Mouse (Mus musculus): ENCODE measurements around the gene Acnat2. TPM values are rescaled to one million over a fixed set of nuclear protein-coding genes. Genes with fewer than 3 reads are reported as not detected.
"Not testable (repeated sequence)": the region's sequence is repeated elsewhere in the genome, so short reads cannot be mapped to it uniquely, and the experiment has no call there.

Acnat2 gene
- polyA plus RNA-seq (2014; fragmentation: Nextera tagmentation; extraction: Ambion mirVana), result 0.27 TPM in 1 of 2 replicates, not detected in the other

- not testable (repeated sequence) for H3K36me3 ChIP-seq (ENCODE audit: control insufficient read depth, insufficient read depth, low read length); ATAC-seq (ENCODE audit: low FRiP score, low TSS enrichment); H3K9ac ChIP-seq (ENCODE audit: low read depth, low read length); H3K4me2 ChIP-seq (replicated peaks; ENCODE audit: low read depth, low read length); H3K9me3 ChIP-seq (ENCODE audit: control insufficient read depth, low read length); H3K27me3 ChIP-seq (ENCODE audit: control insufficient read depth, insufficient read depth, low read length); H3K27ac ChIP-seq (ENCODE audit: low read depth, low read length); H3K4me3 ChIP-seq (ENCODE audit: low read length); H3K4me1 ChIP-seq (ENCODE audit: control insufficient read depth, insufficient read depth, low read length)
- 84% methylated on average over 5 of the region's 5 CpGs for WGBS
These were observed at the start of gene Acnat2 for GRCm38 (mm10) chr4:49407957-49408356. Acnat2 (minus strand) TSS chr4:49408151.

- 74% methylated on average over 2 of the region's 2 CpGs for WGBS
- no peak for ATAC-seq (ENCODE audit: low FRiP score, low TSS enrichment)
- no peaks in the 10 kb centered on the region for H3K27me3 ChIP-seq (ENCODE audit: control insufficient read depth, insufficient read depth, low read length)
- no peaks in the 10 kb centered on the region for H3K4me1 ChIP-seq (ENCODE audit: control insufficient read depth, insufficient read depth, low read length)
- H3K4me3 ChIP-seq (ENCODE audit: low read length), result no peak overlapping the region
- H3K36me3 ChIP-seq (ENCODE audit: control insufficient read depth, insufficient read depth, low read length), result no peaks in the 10 kb centered on the region
- no peak overlapping the region for H3K27ac ChIP-seq (ENCODE audit: low read depth, low read length)
- no peaks in the 10 kb centered on the region for H3K9me3 ChIP-seq (ENCODE audit: control insufficient read depth, low read length)
- no peak overlapping the region for H3K9ac ChIP-seq (ENCODE audit: low read depth, low read length)
- H3K4me2 ChIP-seq (replicated peaks; ENCODE audit: low read depth, low read length), result no peak overlapping the region
These were observed 48.2 kb upstream of the Acnat2 start for GRCm38 (mm10) chr4:49456171-49456570.

GRCm38 (mm10) chr4:49451848-49452551 is 44.0 kb upstream of the Acnat2 start:
- WGBS, result 88% methylated on average over 1 of the region's 1 CpGs
- Histone ChIP-seq H3K36me3 (ENCODE audit: control insufficient read depth, insufficient read depth, low read length) (no peaks in the 10 kb centered on the region), H3K27ac (ENCODE audit: low read depth, low read length) (no peak overlapping the region), H3K4me2 (replicated peaks; ENCODE audit: low read depth, low read length) (no peak overlapping the region), H3K9me3 (ENCODE audit: control insufficient read depth, low read length) (no peaks in the 10 kb centered on the region), H3K4me3 (ENCODE audit: low read length) (no peak overlapping the region), H3K4me1 (ENCODE audit: control insufficient read depth, insufficient read depth, low read length) (no peaks in the 10 kb centered on the region), H3K9ac (ENCODE audit: low read depth, low read length) (no peak overlapping the region), H3K27me3 (ENCODE audit: control insufficient read depth, insufficient read depth, low read length) (no peaks in the 10 kb centered on the region)
- no peak for ATAC-seq (ENCODE audit: low FRiP score, low TSS enrichment)

GRCm38 (mm10) chr4:49451133-49451847 is 43.3 kb upstream of the Acnat2 start:
- H3K27ac ChIP-seq (ENCODE audit: low read depth, low read length); H3K27me3 ChIP-seq (ENCODE audit: control insufficient read depth, insufficient read depth, low read length); H3K36me3 ChIP-seq (ENCODE audit: control insufficient read depth, insufficient read depth, low read length); H3K4me3 ChIP-seq (ENCODE audit: low read length); H3K9me3 ChIP-seq (ENCODE audit: control insufficient read depth, low read length); H3K4me2 ChIP-seq (replicated peaks; ENCODE audit: low read depth, low read length); H3K4me1 ChIP-seq (ENCODE audit: control insufficient read depth, insufficient read depth, low read length); H3K9ac ChIP-seq (ENCODE audit: low read depth, low read length); ATAC-seq (ENCODE audit: low FRiP score, low TSS enrichment): not testable (repeated sequence)
- WGBS, result 100% methylated on average over 1 of the region's 1 CpGs

- not testable (repeated sequence) for H3K4me1 ChIP-seq (ENCODE audit: control insufficient read depth, insufficient read depth, low read length); H3K27ac ChIP-seq (ENCODE audit: low read depth, low read length); H3K27me3 ChIP-seq (ENCODE audit: control insufficient read depth, insufficient read depth, low read length); H3K4me3 ChIP-seq (ENCODE audit: low read length); H3K4me2 ChIP-seq (replicated peaks; ENCODE audit: low read depth, low read length); H3K36me3 ChIP-seq (ENCODE audit: control insufficient read depth, insufficient read depth, low read length); ATAC-seq (ENCODE audit: low FRiP score, low TSS enrichment); H3K9me3 ChIP-seq (ENCODE audit: control insufficient read depth, low read length); H3K9ac ChIP-seq (ENCODE audit: low read depth, low read length)
- WGBS, result 98% methylated on average over 3 of the region's 3 CpGs
These were observed 29.0 kb upstream of the Acnat2 start for GRCm38 (mm10) chr4:49436968-49437367.

GRCm38 (mm10) chr4:49410151-49410550 is 2.2 kb upstream of the Acnat2 start:
- H3K9me3 ChIP-seq (ENCODE audit: control insufficient read depth, low read length); ATAC-seq (ENCODE audit: low FRiP score, low TSS enrichment); H3K4me1 ChIP-seq (ENCODE audit: control insufficient read depth, insufficient read depth, low read length); H3K4me3 ChIP-seq (ENCODE audit: low read length); H3K9ac ChIP-seq (ENCODE audit: low read depth, low read length); H3K36me3 ChIP-seq (ENCODE audit: control insufficient read depth, insufficient read depth, low read length); H3K27me3 ChIP-seq (ENCODE audit: control insufficient read depth, insufficient read depth, low read length); H3K4me2 ChIP-seq (replicated peaks; ENCODE audit: low read depth, low read length); H3K27ac ChIP-seq (ENCODE audit: low read depth, low read length): not testable (repeated sequence)
- WGBS, result 60% methylated on average over 2 of the region's 2 CpGs

- Histone ChIP-seq H3K9ac (ENCODE audit: low read depth, low read length) (no peak overlapping the region), H3K4me2 (replicated peaks; ENCODE audit: low read depth, low read length) (no peak overlapping the region), H3K27me3 (ENCODE audit: control insufficient read depth, insufficient read depth, low read length) (no peaks in the 10 kb centered on the region), H3K4me1 (ENCODE audit: control insufficient read depth, insufficient read depth, low read length) (no peaks in the 10 kb centered on the region), H3K4me3 (ENCODE audit: low read length) (no peak overlapping the region), H3K9me3 (ENCODE audit: control insufficient read depth, low read length) (no peaks in the 10 kb centered on the region), H3K36me3 (ENCODE audit: control insufficient read depth, insufficient read depth, low read length) (no peaks in the 10 kb centered on the region), H3K27ac (ENCODE audit: low read depth, low read length) (no peak overlapping the region)
- no peak for ATAC-seq (ENCODE audit: low FRiP score, low TSS enrichment)
- WGBS, result 60% methylated on average over 2 of the region's 2 CpGs
These were observed 21.1 kb downstream of the Acnat2 start for GRCm38 (mm10) chr4:49386873-49387272.

- not testable (repeated sequence) for H3K9ac ChIP-seq (ENCODE audit: low read depth, low read length); H3K27me3 ChIP-seq (ENCODE audit: control insufficient read depth, insufficient read depth, low read length); H3K27ac ChIP-seq (ENCODE audit: low read depth, low read length); ATAC-seq (ENCODE audit: low FRiP score, low TSS enrichment); H3K4me3 ChIP-seq (ENCODE audit: low read length); H3K4me1 ChIP-seq (ENCODE audit: control insufficient read depth, insufficient read depth, low read length); H3K4me2 ChIP-seq (replicated peaks; ENCODE audit: low read depth, low read length); H3K9me3 ChIP-seq (ENCODE audit: control insufficient read depth, low read length); H3K36me3 ChIP-seq (ENCODE audit: control insufficient read depth, insufficient read depth, low read length)
- WGBS, result 74% methylated on average over 2 of the region's 2 CpGs
These were observed 24.2 kb downstream of the Acnat2 start for GRCm38 (mm10) chr4:49383576-49384318.

GRCm38 (mm10) chr4:49368046-49368445 is 39.9 kb downstream of the Acnat2 start:
- H3K27ac ChIP-seq (ENCODE audit: low read depth, low read length); H3K4me3 ChIP-seq (ENCODE audit: low read length); H3K9ac ChIP-seq (ENCODE audit: low read depth, low read length); H3K4me2 ChIP-seq (replicated peaks; ENCODE audit: low read depth, low read length); H3K27me3 ChIP-seq (ENCODE audit: control insufficient read depth, insufficient read depth, low read length); ATAC-seq (ENCODE audit: low FRiP score, low TSS enrichment); H3K4me1 ChIP-seq (ENCODE audit: control insufficient read depth, insufficient read depth, low read length); H3K36me3 ChIP-seq (ENCODE audit: control insufficient read depth, insufficient read depth, low read length): not testable (repeated sequence)
- peaks cover 11% of the 10 kb centered on the region; the same call in 1 of the 2 replicates for H3K9me3 ChIP-seq (ENCODE audit: control insufficient read depth, low read length)
- WGBS, result 92% methylated on average over 3 of the region's 3 CpGs

All from kidney, embryonic 14.5 days (tissue).